Mouse (Mus musculus): ENCODE measurements around the gene Pgm2l1. TPM values are rescaled to one million over a fixed set of nuclear protein-coding genes. Genes with fewer than 3 reads are reported as not detected.

Gene Pgm2l1
- polyA plus RNA-seq, 1 experiment from 2014 or later, result 1.8 TPM

DNA sequence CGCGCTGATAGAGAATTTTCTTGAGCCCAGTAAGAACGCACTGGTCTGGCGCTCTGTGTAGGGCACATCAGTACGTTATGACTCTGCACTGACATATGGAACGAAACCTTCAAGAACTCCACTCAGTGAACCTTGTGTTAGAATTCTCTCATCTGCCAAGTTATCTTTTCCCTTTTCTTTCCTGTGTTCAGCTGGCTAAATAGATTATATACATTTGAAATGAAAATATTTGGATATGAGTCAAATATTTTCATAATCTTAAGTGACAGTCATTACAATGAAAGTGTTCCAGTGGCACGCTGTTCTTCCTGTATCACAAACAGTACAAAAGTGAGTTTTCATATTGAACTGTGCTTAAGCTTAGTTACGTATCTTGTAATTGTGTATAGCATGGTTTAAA, 45.2 kb downstream of the Pgm2l1 start:
- Histone ChIP-seq H3K9ac (no peak overlapping the region), H3K36me3 (0 out of 2 replicates have a peak, but pooled peaks cover 3% of the 10 kb centered on the region), H3K9me3 (replicated peaks) (no peaks in the 10 kb centered on the region), H3K4me2 (no peak overlapping the region), H3K4me1 (replicated peaks) (no peaks in the 10 kb centered on the region), H3K27ac (no peak overlapping the region), H3K27me3 (no peaks in the 10 kb centered on the region), H3K4me3 (replicated peaks) (no peak overlapping the region)
- WGBS (ENCODE audit: insufficient replicate concordance), result 90% methylated on average over 8 of the region's 8 CpGs
- ATAC-seq (ENCODE audit: low read depth) (no peak), DNase-seq (no peak)

DNA sequence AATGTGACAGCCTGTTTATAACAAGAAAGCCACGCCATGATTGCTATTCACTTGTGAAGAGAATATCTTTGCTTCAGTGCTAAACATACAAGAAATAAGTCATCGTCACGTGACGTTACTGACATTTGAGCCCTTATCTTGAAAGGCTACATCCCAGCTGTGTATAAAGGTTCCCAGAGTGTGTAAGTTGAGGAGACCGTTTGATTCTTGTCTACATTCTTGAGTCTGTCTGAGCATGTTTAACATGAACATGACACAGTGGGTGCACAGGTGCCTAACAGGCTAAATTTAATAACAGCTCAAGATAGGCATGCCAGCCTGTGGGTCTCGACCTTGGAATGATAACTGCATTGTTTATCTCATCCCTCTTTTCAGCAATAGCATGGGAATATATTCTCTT, 47.3 kb downstream of the Pgm2l1 start:
- ATAC-seq (ENCODE audit: low read depth) (no peak), DNase-seq (no peak)
- H3K4me3 ChIP-seq (replicated peaks), result no peak overlapping the region
- 59% methylated on average over 6 of the region's 6 CpGs for WGBS (ENCODE audit: insufficient replicate concordance)
- H3K36me3 ChIP-seq, result 0 out of 2 replicates have a peak, but pooled peaks cover under 1% of the 10 kb centered on the region
- no peaks in the 10 kb centered on the region for H3K9me3 ChIP-seq (replicated peaks)
- H3K27ac ChIP-seq, result no peak overlapping the region
- H3K27me3 ChIP-seq, result no peaks in the 10 kb centered on the region
- no peaks in the 10 kb centered on the region for H3K4me1 ChIP-seq (replicated peaks)
- H3K4me2 ChIP-seq, result no peak overlapping the region
- no peak overlapping the region for H3K9ac ChIP-seq

DNA sequence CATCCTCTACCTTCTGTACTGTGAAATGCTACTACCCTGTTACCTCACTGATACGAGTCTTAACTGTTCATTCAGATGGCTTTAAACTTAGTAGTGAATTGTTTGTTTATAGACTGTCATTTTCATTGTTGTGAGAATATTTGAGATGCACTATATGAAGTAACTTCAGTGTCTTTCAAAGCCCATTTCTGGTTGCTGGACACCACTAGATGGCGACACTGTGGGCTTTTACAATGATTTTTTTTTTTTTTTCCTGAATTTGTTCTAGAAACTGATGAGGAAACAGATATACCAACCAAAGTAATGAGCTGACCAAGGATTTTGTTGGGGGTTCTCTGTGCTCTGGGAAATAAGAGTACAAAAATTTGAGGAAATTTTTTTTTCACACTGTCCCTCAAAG, 49.2 kb downstream of the Pgm2l1 start:
- H3K4me1 ChIP-seq (replicated peaks), result no peaks in the 10 kb centered on the region
- no peak overlapping the region for H3K9ac ChIP-seq
- H3K27ac ChIP-seq, result no peak overlapping the region
- DNase-seq, result no peak
- no peak overlapping the region for H3K4me2 ChIP-seq
- no peaks in the 10 kb centered on the region for H3K9me3 ChIP-seq (replicated peaks)
- H3K27me3 ChIP-seq, result peaks cover 3% of the 10 kb centered on the region; the same call in 1 of the 2 replicates
- ATAC-seq (ENCODE audit: low read depth), result no peak
- WGBS (ENCODE audit: insufficient replicate concordance), result 38% methylated on average over 2 of the region's 2 CpGs
- no peaks in the 10 kb centered on the region for H3K36me3 ChIP-seq
- no peak overlapping the region for H3K4me3 ChIP-seq (replicated peaks)

DNA sequence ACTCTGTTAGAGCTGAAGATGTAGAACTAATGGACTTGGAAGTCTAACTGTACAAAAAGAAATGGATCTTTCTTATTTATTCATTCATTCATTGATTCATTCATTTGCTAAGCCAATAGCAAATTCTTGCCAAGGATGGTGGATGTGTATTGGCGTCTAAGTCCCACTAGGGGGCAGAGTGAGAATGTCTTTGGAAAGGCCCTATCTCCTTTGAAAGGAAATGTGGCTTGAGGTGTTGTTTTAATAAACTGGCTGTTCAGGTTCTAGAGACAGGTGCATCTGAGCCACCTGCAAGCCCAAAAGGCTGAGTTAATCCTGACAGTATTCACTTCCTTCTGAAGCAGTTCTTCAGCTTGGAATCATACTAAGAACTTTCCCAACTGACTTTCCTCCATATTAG, 52.6 kb downstream of the Pgm2l1 start:
- Histone ChIP-seq H3K27ac (no peak overlapping the region), H3K4me3 (replicated peaks) (no peak overlapping the region), H3K9me3 (replicated peaks) (no peaks in the 10 kb centered on the region), H3K36me3 (no peaks in the 10 kb centered on the region), H3K27me3 (peaks cover 31% of the 10 kb centered on the region), H3K9ac (no peak overlapping the region), H3K4me2 (no peak overlapping the region), H3K4me1 (replicated peaks) (no peaks in the 10 kb centered on the region)
- DNase-seq, result no peak
- WGBS (ENCODE audit: insufficient replicate concordance), result 2% methylated on average over 1 of the region's 1 CpGs
- ATAC-seq (ENCODE audit: low read depth), result no peak

DNA sequence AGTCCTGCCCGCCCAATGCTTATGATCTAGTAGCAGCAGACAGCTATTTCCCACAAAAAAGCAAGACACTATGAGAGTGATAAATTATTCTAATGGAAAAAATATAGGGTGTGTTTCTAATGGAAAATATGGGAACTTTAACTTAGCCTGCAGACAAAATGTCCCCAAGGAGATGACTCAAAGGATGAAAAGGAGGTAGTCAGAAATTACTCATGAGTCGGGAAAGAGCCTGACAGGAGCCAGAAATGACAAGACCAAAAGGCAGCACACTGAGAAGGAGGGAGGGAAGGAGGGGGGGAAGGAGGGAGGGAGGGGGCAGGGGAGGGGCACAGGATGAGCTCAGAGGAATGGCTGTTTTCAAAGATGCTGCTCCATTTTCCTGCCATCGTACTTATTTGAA, 54.4 kb downstream of the Pgm2l1 start:
- Histone ChIP-seq H3K4me3 (replicated peaks) (no peak overlapping the region), H3K9ac (no peak overlapping the region), H3K27me3 (peaks cover 49% of the 10 kb centered on the region), H3K9me3 (replicated peaks) (no peaks in the 10 kb centered on the region), H3K36me3 (no peaks in the 10 kb centered on the region), H3K27ac (no peak overlapping the region), H3K4me2 (no peak overlapping the region), H3K4me1 (replicated peaks) (no peaks in the 10 kb centered on the region; the same call in none of the 2 replicates)
- 35% methylated on average over 3 of the region's 3 CpGs for WGBS (ENCODE audit: insufficient replicate concordance)
- ATAC-seq (ENCODE audit: low read depth) (no peak), DNase-seq (no peak)

DNA sequence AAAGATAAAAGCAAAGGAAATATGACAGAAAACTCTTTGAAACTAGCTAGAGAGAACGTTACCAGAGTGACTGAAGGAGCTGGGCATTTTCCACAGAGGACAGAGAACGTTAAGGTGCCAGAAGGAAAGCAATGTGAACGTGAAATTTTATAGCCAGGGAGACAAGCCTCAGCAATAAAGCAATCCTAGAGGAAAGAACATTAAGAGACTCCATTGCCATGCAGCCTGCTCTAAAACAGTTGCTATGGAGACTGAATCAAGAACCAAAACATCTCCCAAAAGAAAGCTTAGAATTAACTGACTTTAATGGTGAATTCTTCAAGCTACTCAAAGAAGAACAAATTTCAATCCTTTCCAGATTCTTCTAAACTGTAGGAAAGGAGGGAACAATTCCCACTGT, 56.1 kb downstream of the Pgm2l1 start:
- no peak for DNase-seq
- Histone ChIP-seq H3K4me2 (no peak overlapping the region), H3K27ac (no peak overlapping the region), H3K4me3 (replicated peaks) (no peak overlapping the region), H3K27me3 (peaks cover 66% of the 10 kb centered on the region), H3K9me3 (replicated peaks) (no peaks in the 10 kb centered on the region), H3K9ac (no peak overlapping the region), H3K4me1 (replicated peaks) (peaks cover 7% of the 10 kb centered on the region), H3K36me3 (no peaks in the 10 kb centered on the region)
- no peak for ATAC-seq (ENCODE audit: low read depth)
- 47% methylated on average over 3 of the region's 3 CpGs for WGBS (ENCODE audit: insufficient replicate concordance)

DNA sequence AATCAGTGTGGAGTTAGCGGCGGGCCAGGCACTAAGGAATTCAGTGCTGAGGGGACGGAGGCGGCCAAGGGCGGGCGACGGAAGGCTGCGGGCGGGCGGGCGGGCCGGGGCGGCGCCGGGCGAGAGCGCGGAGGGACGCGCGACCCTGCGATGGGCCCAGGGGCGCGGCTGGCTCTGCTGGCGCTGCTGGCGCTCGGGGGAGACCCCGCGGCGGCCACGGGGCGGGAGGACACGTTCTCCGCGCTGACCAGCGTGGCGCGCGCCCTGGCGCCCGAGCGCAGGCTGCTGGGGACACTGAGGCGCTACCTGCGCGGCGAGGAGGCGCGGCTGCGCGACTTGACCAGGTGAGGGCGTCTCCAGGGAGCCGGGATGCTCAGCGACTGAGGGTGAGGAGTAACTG, 58.2 kb downstream of the Pgm2l1 start, which contains the start of gene P4ha3:
P4ha3 (plus strand) TSS at position 138 of the 400 bp plus-strand sequence.
- H3K9me3 ChIP-seq (replicated peaks), result no peaks in the 10 kb centered on the region
- H3K36me3 ChIP-seq, result no peaks in the 10 kb centered on the region
- H3K4me2 ChIP-seq, result peak within 1 kb of the TSS; percentile 60
- peak within 1 kb of the TSS; percentile 52 for H3K9ac ChIP-seq
- peak within 1 kb of the TSS; percentile 51 for H3K4me3 ChIP-seq (replicated peaks)
- 1% methylated on average over 43 of the region's 53 CpGs for WGBS (ENCODE audit: insufficient replicate concordance)
- H3K27ac ChIP-seq, result no peak within 1 kb of the TSS
- H3K4me1 ChIP-seq (replicated peaks), result peaks cover 14% of the 10 kb centered on the region
- ATAC-seq (ENCODE audit: low read depth) (no peak), DNase-seq (no peak)
- H3K27me3 ChIP-seq, result peaks cover 87% of the 10 kb centered on the region

DNA sequence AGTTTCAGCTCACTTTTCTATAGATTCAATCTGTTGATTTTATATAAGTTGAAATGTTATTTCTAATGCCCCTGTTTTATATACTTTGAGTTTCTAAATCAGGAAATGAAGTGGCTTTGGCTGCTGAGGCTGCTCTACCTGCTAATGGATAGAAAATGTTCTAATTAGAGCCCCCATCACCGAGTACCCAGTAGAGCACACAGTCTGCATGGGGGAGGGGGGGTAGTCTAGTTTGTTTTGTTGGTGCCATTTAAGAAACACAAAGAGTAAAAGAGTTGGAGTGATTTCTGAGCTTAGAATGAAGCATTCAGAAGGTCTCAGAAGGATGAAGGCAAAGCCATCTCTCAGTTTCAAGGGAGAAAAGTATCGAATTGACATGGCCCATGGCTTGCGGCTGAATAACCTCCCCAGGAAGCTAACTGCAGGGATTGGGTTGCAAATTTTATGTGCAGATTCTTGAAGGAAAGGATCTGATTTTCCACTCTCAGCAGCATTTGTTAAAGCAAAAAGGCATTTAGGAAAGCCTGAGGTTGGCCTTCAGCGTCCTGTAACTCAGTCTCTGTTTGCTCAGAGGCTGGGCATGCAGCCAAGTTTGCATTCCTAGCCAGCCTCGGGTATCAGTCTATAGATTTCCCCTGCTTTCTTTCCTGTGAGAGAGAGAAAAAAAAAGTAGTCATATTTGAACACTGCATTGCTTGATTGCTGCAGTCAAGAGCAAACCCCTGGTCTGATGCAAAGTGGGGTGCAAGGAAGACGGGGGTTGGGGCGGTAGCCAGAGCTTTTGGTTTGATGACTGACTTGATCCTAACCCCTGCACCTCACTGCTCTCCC, 60.8 kb downstream of the Pgm2l1 start:
- H3K9ac ChIP-seq, result no peak overlapping the region
- ATAC-seq (ENCODE audit: low read depth) (0 out of 2 replicates have a peak, but pooled peaks have one; percentile 54), DNase-seq (no peak)
- H3K4me3 ChIP-seq (replicated peaks), result no peak overlapping the region
- 37% methylated on average over 7 of the region's 7 CpGs for WGBS (ENCODE audit: insufficient replicate concordance)
- H3K27me3 ChIP-seq, result peaks cover 76% of the 10 kb centered on the region
- H3K9me3 ChIP-seq (replicated peaks), result no peaks in the 10 kb centered on the region
- peaks cover 14% of the 10 kb centered on the region for H3K4me1 ChIP-seq (replicated peaks)
- H3K27ac ChIP-seq, result peak overlapping the region; percentile 74
- peak overlapping the region; percentile 36 for H3K4me2 ChIP-seq
- H3K36me3 ChIP-seq, result no peaks in the 10 kb centered on the region

DNA sequence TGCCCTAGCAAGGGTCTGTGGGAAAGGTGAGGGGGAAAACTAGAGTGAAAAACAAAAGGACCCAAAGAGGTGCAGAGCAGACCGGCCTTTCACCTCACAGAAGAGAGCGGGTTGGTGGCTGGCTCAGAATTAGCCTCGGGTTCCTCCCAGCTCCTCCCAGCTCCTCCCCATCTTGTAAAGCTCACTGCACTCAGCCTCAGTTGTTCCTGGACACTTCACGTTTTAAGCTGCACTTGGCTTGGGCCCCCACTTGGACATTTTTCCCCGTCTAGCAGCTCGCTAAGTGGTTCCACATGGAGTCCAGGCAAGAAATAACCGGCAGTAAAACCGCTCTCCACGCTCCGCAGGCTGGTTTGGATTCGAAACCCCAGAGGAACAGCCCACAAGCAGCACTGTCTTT, 61.4 kb downstream of the Pgm2l1 start:
- ATAC-seq (ENCODE audit: low read depth), result no peak
- peaks cover 14% of the 10 kb centered on the region for H3K4me1 ChIP-seq (replicated peaks)
- WGBS (ENCODE audit: insufficient replicate concordance), result 42% methylated on average over 11 of the region's 11 CpGs
- peak overlapping the region; percentile 74 for H3K27ac ChIP-seq
- no peaks in the 10 kb centered on the region for H3K9me3 ChIP-seq (replicated peaks)
- H3K27me3 ChIP-seq, result peaks cover 72% of the 10 kb centered on the region
- H3K4me2 ChIP-seq, result peak overlapping the region; percentile 36
- no peaks in the 10 kb centered on the region for H3K36me3 ChIP-seq
- H3K4me3 ChIP-seq (replicated peaks), result no peak overlapping the region
- H3K9ac ChIP-seq, result no peak overlapping the region
- no peak for DNase-seq

DNA sequence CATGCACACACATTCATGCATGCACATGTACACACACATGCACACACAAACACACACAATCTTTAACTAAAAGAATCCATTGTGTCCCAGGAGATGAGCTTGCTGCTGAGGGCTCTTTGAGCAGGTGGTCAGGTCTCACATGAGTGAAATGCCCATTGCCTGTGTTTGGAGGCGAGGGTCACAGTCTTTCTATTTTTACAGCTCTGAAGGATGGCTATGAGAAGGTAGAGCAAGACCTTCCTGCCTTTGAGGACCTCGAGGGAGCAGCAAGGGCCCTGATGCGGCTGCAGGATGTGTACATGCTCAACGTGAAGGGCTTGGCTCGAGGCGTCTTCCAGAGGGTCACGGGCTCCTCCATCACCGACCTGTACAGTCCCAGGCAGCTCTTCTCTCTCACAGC, 66.4 kb downstream of the Pgm2l1 start:
- Histone ChIP-seq H3K27me3 (peaks cover 23% of the 10 kb centered on the region), H3K27ac (no peak overlapping the region), H3K36me3 (no peaks in the 10 kb centered on the region), H3K9ac (no peak overlapping the region), H3K4me3 (replicated peaks) (no peak overlapping the region), H3K4me1 (replicated peaks) (0 out of 2 replicates have a peak, but pooled peaks cover 5% of the 10 kb centered on the region), H3K9me3 (replicated peaks) (no peaks in the 10 kb centered on the region), H3K4me2 (no peak overlapping the region)
- WGBS (ENCODE audit: insufficient replicate concordance), result 65% methylated on average over 8 of the region's 8 CpGs
- no peak for ATAC-seq (ENCODE audit: low read depth)
- no peak for DNase-seq

DNA sequence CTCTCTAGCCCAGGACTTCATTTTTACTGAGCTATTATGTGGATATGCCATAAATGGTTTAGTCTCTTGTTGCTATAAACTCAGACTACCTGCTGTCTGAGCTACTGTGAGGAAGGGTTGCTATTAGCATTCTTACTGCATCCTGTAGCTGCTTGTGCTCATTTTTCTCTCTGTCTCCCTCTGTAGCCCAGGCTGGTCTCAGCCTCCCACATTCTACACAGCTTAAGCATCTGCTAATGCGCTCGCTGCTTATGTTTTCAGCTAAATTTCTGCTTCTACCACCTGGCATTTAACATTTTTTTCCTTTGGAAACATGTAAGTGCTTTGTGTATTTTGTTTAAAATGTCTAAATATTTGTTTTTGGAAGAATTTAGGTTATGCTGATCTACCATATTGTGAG, 68.6 kb downstream of the Pgm2l1 start:
- Histone ChIP-seq H3K27me3 (0 out of 2 replicates have a peak, but pooled peaks cover 7% of the 10 kb centered on the region), H3K9ac (no peak overlapping the region), H3K4me1 (replicated peaks) (no peaks in the 10 kb centered on the region), H3K9me3 (replicated peaks) (no peaks in the 10 kb centered on the region), H3K36me3 (no peaks in the 10 kb centered on the region), H3K4me2 (no peak overlapping the region), H3K4me3 (replicated peaks) (no peak overlapping the region), H3K27ac (no peak overlapping the region)
- ATAC-seq (ENCODE audit: low read depth) (no peak), DNase-seq (no peak)
- WGBS (ENCODE audit: insufficient replicate concordance), result 96% methylated on average over 2 of the region's 2 CpGs

DNA sequence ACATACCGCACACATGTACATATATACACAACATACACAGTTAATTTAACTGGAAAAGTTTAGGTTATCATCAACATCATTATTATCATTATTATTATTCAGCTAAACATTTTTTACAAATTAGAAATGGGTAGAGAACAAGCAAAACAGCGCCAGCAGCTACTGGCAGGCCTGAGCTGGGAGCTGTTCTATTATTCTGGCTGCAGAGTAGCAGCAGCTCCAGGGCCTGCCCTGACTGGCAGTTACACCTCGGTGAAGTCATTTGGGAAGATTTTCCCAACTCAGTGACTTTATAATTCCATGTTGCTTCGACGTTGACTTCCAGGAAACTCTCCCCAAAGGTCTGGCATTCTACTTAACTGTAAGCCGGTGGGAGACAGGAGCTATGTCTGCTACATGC, 69.5 kb downstream of the Pgm2l1 start:
- Histone ChIP-seq H3K4me3 (replicated peaks) (no peak overlapping the region), H3K4me2 (no peak overlapping the region), H3K9ac (no peak overlapping the region), H3K4me1 (replicated peaks) (peaks cover 4% of the 10 kb centered on the region), H3K9me3 (replicated peaks) (no peaks in the 10 kb centered on the region), H3K36me3 (no peaks in the 10 kb centered on the region), H3K27me3 (0 out of 2 replicates have a peak, but pooled peaks cover 6% of the 10 kb centered on the region), H3K27ac (no peak overlapping the region)
- 65% methylated on average over 6 of the region's 6 CpGs for WGBS (ENCODE audit: insufficient replicate concordance)
- no peak for ATAC-seq (ENCODE audit: low read depth)
- DNase-seq, result no peak
